ENCODE assay signal across 22 mouse cellular contexts in genomic region chr11:114685526-114686040, GRCm38 (mm10). TPM values are rescaled to one million over a fixed set of nuclear protein-coding genes. Genes with fewer than 3 reads are reported as not detected.
DNase-seq lines count a peak whose midpoint lies in the region; ATAC-seq and TF ChIP-seq lines count a peak whose summit lies in the region.
"Had no signal": no experiment of that assay in that cellular context is flagged by ENCODE, and none has a peak within 500 bp of the region (broad histone marks: within the 10 kb centered on the region; RNA-seq: fewer than 3 reads in every experiment).

No protein-coding gene starts in this region.

- H3K9ac ChIP-seq in forebrain, embryonic 12.5 days = no peak overlapping the region
- H3K9ac ChIP-seq in hindbrain, postnatal 0 days (replicated peaks; ENCODE audit: low read length) = no peak overlapping the region
- no peak overlapping the region for H3K9ac ChIP-seq in hindbrain, embryonic 14.5 days
- H3K9ac ChIP-seq: liver, embryonic 14.5 days; lung, embryonic 14.5 days; midbrain, embryonic 12.5 days; neural tube, embryonic 15.5 days; stomach, embryonic 15.5 days had no signal

- DNase-seq in forebrain, embryonic 10.5 days (ENCODE audit: extremely low spot score, low spot score) = no peak
- DNase-seq in hindbrain, postnatal 0 days (ENCODE audit: low spot score) = no peak
- DNase-seq in hindbrain, embryonic 14.5 days (ENCODE audit: low spot score) = no peak
- no peak for DNase-seq in embryonic facial prominence, embryonic 10.5 days (ENCODE audit: low spot score)
- DNase-seq in frontal cortex, adult 2 months (ENCODE audit: extremely low spot score in 1 of 2, low spot score in 1 of 2) = no peak
- DNase-seq in right cerebral cortex, postnatal 10 days (ENCODE audit: low spot score in 2 of 2) = no peak
- DNase-seq: heart, adult 11 months; layer of hippocampus, adult 9-11 months; lung, embryonic 14.5 days; lung, postnatal 14 days; right cerebral cortex, postnatal 25 days had no signal

- H3K27me3 ChIP-seq in forebrain, embryonic 10.5 days (ENCODE audit: poor library complexity, severe bottlenecking) = no peaks in the 10 kb centered on the region
- H3K27me3 ChIP-seq in forebrain, embryonic 12.5 days = no peaks in the 10 kb centered on the region
- H3K27me3 ChIP-seq in hindbrain, postnatal 0 days (ENCODE audit: insufficient read depth, low read length) = no peaks in the 10 kb centered on the region
- no peaks in the 10 kb centered on the region for H3K27me3 ChIP-seq in hindbrain, embryonic 14.5 days (ENCODE audit: control insufficient read depth, insufficient read depth, low read length)
- no peaks in the 10 kb centered on the region for H3K27me3 ChIP-seq in embryonic facial prominence, embryonic 10.5 days (replicated peaks; ENCODE audit: low read depth, poor library complexity, severe bottlenecking)
- H3K27me3 ChIP-seq: limb, embryonic 13.5 days; midbrain, embryonic 12.5 days; neural tube, embryonic 15.5 days; stomach, embryonic 15.5 days had no signal

- ATAC-seq in forebrain, embryonic 12.5 days (ENCODE audit: low FRiP score) = no peak
- no peak for ATAC-seq in hindbrain, postnatal 0 days
- no peak for ATAC-seq in hindbrain, embryonic 14.5 days (ENCODE audit: low FRiP score)
- ATAC-seq: CD4-positive, CD25-positive, alpha-beta regulatory T cell, adult 4 months; intestine, postnatal 0 days had no signal

- WGBS in forebrain, embryonic 10.5 days = 86% methylated on average over 9 of the region's 9 CpGs
- 83% methylated on average over 9 of the region's 9 CpGs for WGBS in forebrain, embryonic 12.5 days
- WGBS in hindbrain, postnatal 0 days = 64% methylated on average over 9 of the region's 9 CpGs
- 73% methylated on average over 9 of the region's 9 CpGs for WGBS in hindbrain, embryonic 14.5 days
- WGBS in embryonic facial prominence, embryonic 10.5 days = 88% methylated on average over 9 of the region's 9 CpGs

- no peak overlapping the region for H3K4me2 ChIP-seq in forebrain, embryonic 12.5 days
- H3K4me2 ChIP-seq in hindbrain, postnatal 0 days (ENCODE audit: low read depth, low read length) = no peak overlapping the region
- no peak overlapping the region for H3K4me2 ChIP-seq in hindbrain, embryonic 14.5 days (replicated peaks)
- H3K4me2 ChIP-seq: heart, embryonic 11.5 days; limb, embryonic 13.5 days; lung, embryonic 14.5 days; midbrain, embryonic 12.5 days; neural tube, embryonic 15.5 days; stomach, embryonic 15.5 days had no signal

- peak overlapping the region; percentile 6; the same call in 1 of the 2 replicates for H3K27ac ChIP-seq in forebrain, embryonic 10.5 days
- H3K27ac ChIP-seq in forebrain, embryonic 12.5 days = no peak overlapping the region
- H3K27ac ChIP-seq in hindbrain, postnatal 0 days = peak overlapping the region; percentile 59
- H3K27ac ChIP-seq in hindbrain, embryonic 14.5 days = no peak overlapping the region
- peak overlapping the region; percentile 99 for H3K27ac ChIP-seq in bone marrow macrophage, adult 2 months (ENCODE audit: insufficient read depth, low read depth, low read length)
- peak overlapping the region; percentile 63 for H3K27ac ChIP-seq in embryonic facial prominence, embryonic 10.5 days (replicated peaks)
- H3K27ac ChIP-seq: limb, embryonic 13.5 days; liver, embryonic 14.5 days; midbrain, embryonic 12.5 days; neural tube, embryonic 15.5 days; stomach, embryonic 15.5 days had no signal

- peaks cover 6% of the 10 kb centered on the region for H3K36me3 ChIP-seq in forebrain, embryonic 10.5 days (replicated peaks)
- peaks cover 6% of the 10 kb centered on the region; the same call in 1 of the 2 replicates for H3K36me3 ChIP-seq in forebrain, embryonic 12.5 days (replicated peaks)
- no peaks in the 10 kb centered on the region for H3K36me3 ChIP-seq in hindbrain, postnatal 0 days (ENCODE audit: insufficient read depth, low read length)
- H3K36me3 ChIP-seq in hindbrain, embryonic 14.5 days (replicated peaks; ENCODE audit: control insufficient read depth, insufficient read depth) = no peaks in the 10 kb centered on the region
- peaks cover 20% of the 10 kb centered on the region for H3K36me3 ChIP-seq in embryonic facial prominence, embryonic 10.5 days (replicated peaks)
- H3K36me3 ChIP-seq: midbrain, embryonic 12.5 days; neural tube, embryonic 15.5 days; stomach, embryonic 15.5 days had no signal

- TF ChIP-seq CTCF in hindbrain, postnatal 0 days (IDR thresholded peaks at IDR 0.05; ENCODE audit: low read depth) = no peak
- no peak for TF ChIP-seq CTCF in bone marrow macrophage, adult 2 months (IDR thresholded peaks at IDR 0.05; ENCODE audit: low read depth, low read length)

- H3K4me3 ChIP-seq in forebrain, embryonic 10.5 days = no peak overlapping the region
- H3K4me3 ChIP-seq in forebrain, embryonic 12.5 days (replicated peaks) = no peak overlapping the region
- H3K4me3 ChIP-seq in hindbrain, postnatal 0 days (ENCODE audit: low read length) = no peak overlapping the region
- no peak overlapping the region for H3K4me3 ChIP-seq in hindbrain, embryonic 14.5 days (replicated peaks; ENCODE audit: low read length)
- H3K4me3 ChIP-seq in bone marrow macrophage, adult 2 months (ENCODE audit: insufficient read depth, low read length) = no peak overlapping the region
- H3K4me3 ChIP-seq in embryonic facial prominence, embryonic 10.5 days = no peak overlapping the region
- H3K4me3 ChIP-seq: limb, embryonic 13.5 days; midbrain, embryonic 12.5 days; neural tube, embryonic 15.5 days; stomach, embryonic 15.5 days had no signal

- no peak for TF ChIP-seq POLR2A in bone marrow macrophage, adult 2 months (IDR thresholded peaks at IDR 0.05; ENCODE audit: borderline replicate concordance, low read depth, low read length)

- no peaks in the 10 kb centered on the region; the same call in 1 of the 2 replicates for H3K9me3 ChIP-seq in forebrain, embryonic 10.5 days
- H3K9me3 ChIP-seq in forebrain, embryonic 12.5 days = no peaks in the 10 kb centered on the region
- H3K9me3 ChIP-seq in hindbrain, postnatal 0 days (ENCODE audit: low read length) = no peaks in the 10 kb centered on the region
- no peaks in the 10 kb centered on the region for H3K9me3 ChIP-seq in hindbrain, embryonic 14.5 days (ENCODE audit: control insufficient read depth, low read length)
- H3K9me3 ChIP-seq in embryonic facial prominence, embryonic 10.5 days = no peaks in the 10 kb centered on the region
- H3K9me3 ChIP-seq: limb, embryonic 13.5 days; midbrain, embryonic 12.5 days; neural tube, embryonic 15.5 days; stomach, embryonic 15.5 days had no signal

- peaks cover 36% of the 10 kb centered on the region for H3K4me1 ChIP-seq in forebrain, embryonic 10.5 days
- H3K4me1 ChIP-seq in forebrain, embryonic 12.5 days = peaks cover 18% of the 10 kb centered on the region
- H3K4me1 ChIP-seq in hindbrain, postnatal 0 days (ENCODE audit: insufficient read depth, low read length) = no peaks in the 10 kb centered on the region; the same call in none of the 2 replicates
- peaks cover under 1% of the 10 kb centered on the region; the same call in 1 of the 2 replicates for H3K4me1 ChIP-seq in hindbrain, embryonic 14.5 days (replicated peaks; ENCODE audit: control insufficient read depth, insufficient read depth, low read length)
- H3K4me1 ChIP-seq in bone marrow macrophage, adult 2 months (ENCODE audit: control insufficient read depth, insufficient read depth, low read length) = peaks cover 62% of the 10 kb centered on the region
- peaks cover 47% of the 10 kb centered on the region for H3K4me1 ChIP-seq in embryonic facial prominence, embryonic 10.5 days

RNA-seq across cellular contexts. Expression of gene Ttyh2, which starts 10.4 kb away (rescaled TPM):
- 8.6 and 9.5 TPM in 2 replicates for polyA plus RNA-seq in forebrain, embryonic 10.5 days (2016; fragmentation: Nextera tagmentation; extraction: Ambion mirVana)
- 11.8 and 13.0 TPM in 2 replicates for polyA plus RNA-seq in forebrain, embryonic 12.5 days (2016; fragmentation: Nextera tagmentation; extraction: Ambion mirVana)
- 75.8 and 80.4 TPM in 2 replicates for total RNA-seq in hindbrain, postnatal 0 days (2014; rRNA removed)
- polyA plus RNA-seq in hindbrain, postnatal 0 days (2015; fragmentation: Nextera tagmentation; extraction: Ambion mirVana) = 38.6 and 40.3 TPM in 2 replicates
- polyA plus RNA-seq in hindbrain, embryonic 14.5 days (2014; fragmentation: Nextera tagmentation; extraction: Ambion mirVana) = 32.0 and 35.1 TPM in 2 replicates
- 29.6 and 37.5 TPM in 2 replicates for polyA plus RNA-seq in bone marrow macrophage, adult 2 months (2012; ENCODE audit: insufficient read depth, insufficient read length, missing spikeins)
- polyA plus RNA-seq in embryonic facial prominence, embryonic 10.5 days (2016; fragmentation: Nextera tagmentation; extraction: Ambion mirVana) = 14.9 and 16.1 TPM in 2 replicates
- polyA plus RNA-seq in frontal cortex, adult 2 months (2012; rRNA removed) = 19.0 and 20.1 TPM in 2 replicates

RNA-seq across cellular contexts. Expression of gene Rpl38, which starts 17.3 kb away (rescaled TPM):
- 1,134 and 1,162 TPM in 2 replicates for polyA plus RNA-seq in forebrain, embryonic 10.5 days (2016; fragmentation: Nextera tagmentation; extraction: Ambion mirVana)
- 859 and 942 TPM in 2 replicates for polyA plus RNA-seq in forebrain, embryonic 12.5 days (2016; fragmentation: Nextera tagmentation; extraction: Ambion mirVana)
- 577 and 578 TPM in 2 replicates for total RNA-seq in hindbrain, postnatal 0 days (2014; rRNA removed)
- 954 and 958 TPM in 2 replicates for polyA plus RNA-seq in hindbrain, postnatal 0 days (2015; fragmentation: Nextera tagmentation; extraction: Ambion mirVana)
- polyA plus RNA-seq in hindbrain, embryonic 14.5 days (2014; fragmentation: Nextera tagmentation; extraction: Ambion mirVana) = 694 and 869 TPM in 2 replicates
- 1,601 and 1,765 TPM in 2 replicates for polyA plus RNA-seq in bone marrow macrophage, adult 2 months (2012; ENCODE audit: insufficient read depth, insufficient read length, missing spikeins)
- 1,047 and 1,098 TPM in 2 replicates for polyA plus RNA-seq in embryonic facial prominence, embryonic 10.5 days (2016; fragmentation: Nextera tagmentation; extraction: Ambion mirVana)
- polyA plus RNA-seq in frontal cortex, adult 2 months (2012; rRNA removed) = 1,969 and 2,066 TPM in 2 replicates

RNA-seq across cellular contexts. Expression of gene Dnaic2, which starts 41.6 kb away (rescaled TPM):
- 0.77 and 1.0 TPM in 2 replicates for polyA plus RNA-seq in forebrain, embryonic 10.5 days (2016; fragmentation: Nextera tagmentation; extraction: Ambion mirVana)
- polyA plus RNA-seq in forebrain, embryonic 12.5 days (2016; fragmentation: Nextera tagmentation; extraction: Ambion mirVana) = 1.9 and 2.0 TPM in 2 replicates
- 5.1 and 5.8 TPM in 2 replicates for total RNA-seq in hindbrain, postnatal 0 days (2014; rRNA removed)
- 3.1 and 3.2 TPM in 2 replicates for polyA plus RNA-seq in hindbrain, postnatal 0 days (2015; fragmentation: Nextera tagmentation; extraction: Ambion mirVana)
- 1.9 and 2.5 TPM in 2 replicates for polyA plus RNA-seq in hindbrain, embryonic 14.5 days (2014; fragmentation: Nextera tagmentation; extraction: Ambion mirVana)
- not detected in 2 replicates for polyA plus RNA-seq in bone marrow macrophage, adult 2 months (2012; ENCODE audit: insufficient read depth, insufficient read length, missing spikeins)
- 1.7 and 1.8 TPM in 2 replicates for polyA plus RNA-seq in embryonic facial prominence, embryonic 10.5 days (2016; fragmentation: Nextera tagmentation; extraction: Ambion mirVana)
- polyA plus RNA-seq in frontal cortex, adult 2 months (2012; rRNA removed) = 2.5 and 2.9 TPM in 2 replicates
- total RNA-seq: megakaryocyte progenitor cell, adult 5-6 weeks had no signal
- polyA plus RNA-seq: CD4-positive, CD25-positive, alpha-beta regulatory T cell, adult 4 months had no signal

Comparison
In these comparisons a context has a peak if more than half of its experiments do, and no peak if none do; other contexts are left out.
1. H3K27ac ChIP-seq: peak in forebrain, embryonic 10.5 days (single experiment), hindbrain, postnatal 0 days (single experiment), bone marrow macrophage, adult 2 months (single experiment) and embryonic facial prominence, embryonic 10.5 days (single experiment); none in forebrain, embryonic 12.5 days (single experiment) and hindbrain, embryonic 14.5 days (single experiment).